Mouse (Mus musculus) MEL (cell line): ENCODE measurements around the gene Olfr1040. TPM values are rescaled to one million over a fixed set of nuclear protein-coding genes. Genes with fewer than 3 reads are reported as not detected.

Source experiments
- DNase-seq: peaks from one replicate; pipeline ENCODE4 v3.0.0; 2011; ENCODE audit warnings: low read depth, low spot score
- H3K27ac ChIP-seq: 2 replicates; pipeline ENCODE4 v1.5.1; 2012; ENCODE audit warnings: low read depth, mild to moderate bottlenecking, control low read depth, low read length, moderate library complexity; ENCODE audit not compliant: control insufficient read depth
- H3K27me3 ChIP-seq, 2 experiments: fragments of 150-350 bp in 1 of 2; sonication (generic) in 1 of 2; 2 replicates each; pipeline ENCODE4 v1.6.1; 2012; ENCODE audit warnings: low read length in 2 of 2, mild to moderate bottlenecking in 2 of 2, improper control_type of control experiment in 1 of 2, moderate library complexity in 1 of 2; ENCODE audit not compliant: insufficient read depth in 2 of 2, control insufficient read depth in 1 of 2
- H3K36me3 ChIP-seq, 2 experiments: 2 replicates each; pipeline ENCODE4 v1.6.1; 2012 to 2014; ENCODE audit warnings: low read length in 2 of 2, improper control_type of control experiment in 1 of 2, inconsistent platforms in 1 of 2, mild to moderate bottlenecking in 1 of 2; ENCODE audit not compliant: insufficient read depth in 2 of 2, control insufficient read depth in 1 of 2
- H3K4me1 ChIP-seq, 2 experiments: fragments of 150-350 bp in 1 of 2; sonication (generic) in 1 of 2; 2 replicates each; pipeline ENCODE4 v1.6.1; 2012; ENCODE audit warnings: low read length in 2 of 2, improper control_type of control experiment in 1 of 2, mild to moderate bottlenecking in 1 of 2; ENCODE audit not compliant: insufficient read depth in 2 of 2, control insufficient read depth in 1 of 2
- H3K4me3 ChIP-seq, 2 experiments: fragments of 150-350 bp in 1 of 2; sonication (generic) in 1 of 2; 2 replicates each; pipeline ENCODE4 v1.5.1; 2012; ENCODE audit warnings: low read depth in 2 of 2, low read length in 2 of 2, mild to moderate bottlenecking in 2 of 2, moderate library complexity in 2 of 2, control low read depth in 1 of 2, improper control_type of control experiment in 1 of 2; ENCODE audit not compliant: control insufficient read depth in 1 of 2, insufficient read depth in 1 of 2
- H3K79me2 ChIP-seq: 2 replicates; pipeline ENCODE4 v1.6.1; 2012; ENCODE audit warnings: mild to moderate bottlenecking, low read length, moderate library complexity; ENCODE audit not compliant: control insufficient read depth, poor library complexity, insufficient read depth
- H3K9ac ChIP-seq: 2 replicates; pipeline ENCODE4 v1.6.1; 2012; ENCODE audit warnings: low read depth, mild to moderate bottlenecking, control low read depth, low read length, moderate library complexity; ENCODE audit not compliant: control insufficient read depth, poor library complexity, severe bottlenecking
- H3K9me3 ChIP-seq: fragments of 150-350 bp; sonication (generic); replicated peaks from 2 replicates; pipeline ENCODE4 v1.6.1; 2012; ENCODE audit warnings: mild to moderate bottlenecking, low read length, improper control_type of control experiment, moderate library complexity; ENCODE audit not compliant: insufficient read depth
- CHD1 ChIP-seq: IDR thresholded peaks from 2 replicates; pipeline ENCODE4 v1.6.1; 2012; ENCODE audit warnings: low read depth, mild to moderate bottlenecking, inconsistent platforms, low read length, improper control_type of control experiment
- CHD2 ChIP-seq: IDR thresholded peaks from 2 replicates; pipeline ENCODE4 v1.6.1; 2011; ENCODE audit warnings: low read length, improper control_type of control experiment
- E2F4 ChIP-seq: IDR thresholded peaks from 2 replicates; pipeline ENCODE4 v1.6.1; 2011; ENCODE audit warnings: low read depth, low read length, improper control_type of control experiment, borderline replicate concordance
- EP300 ChIP-seq, 2 experiments: IDR thresholded peaks; 2 replicates each; pipeline ENCODE4 v1.6.1; 2011; ENCODE audit warnings: improper control_type of control experiment in 2 of 2, low read length in 2 of 2, low read depth in 1 of 2, mild to moderate bottlenecking in 1 of 2
- ETS1 ChIP-seq: IDR thresholded peaks from 2 replicates; pipeline ENCODE4 v1.6.1; 2012; ENCODE audit warnings: low read depth, mild to moderate bottlenecking, inconsistent platforms, low read length, improper control_type of control experiment, moderate library complexity
- GATA1 ChIP-seq: IDR thresholded peaks from 2 replicates; pipeline ENCODE4 v1.6.1; 2011; ENCODE audit warnings: low read depth, low read length, improper control_type of control experiment
- KAT2A ChIP-seq: conservative IDR thresholded peaks from 2 replicates; pipeline ENCODE4 v1.6.1; 2012; ENCODE audit warnings: low read depth, low read length, improper control_type of control experiment, inconsistent platforms
- MAFK ChIP-seq: IDR thresholded peaks from 2 replicates; pipeline ENCODE4 v1.6.1; 2011; ENCODE audit warnings: low read depth, mild to moderate bottlenecking, low read length, improper control_type of control experiment, borderline replicate concordance
- MYB ChIP-seq: IDR thresholded peaks from 2 replicates; pipeline ENCODE4 v1.6.1; 2011; ENCODE audit warnings: mild to moderate bottlenecking, low read depth, low read length, improper control_type of control experiment
- MYC ChIP-seq: IDR thresholded peaks from 2 replicates; pipeline ENCODE4 v1.6.1; 2011; ENCODE audit warnings: low read depth, mild to moderate bottlenecking, low read length, improper control_type of control experiment, moderate library complexity
- POLR2A ChIP-seq, 2 experiments: IDR thresholded peaks; 2 replicates each; pipeline ENCODE4 v1.6.1; 2011 to 2012; ENCODE audit warnings: low read length in 2 of 2, mild to moderate bottlenecking in 2 of 2, control low read depth in 1 of 2, improper control_type of control experiment in 1 of 2, low read depth in 1 of 2, moderate library complexity in 1 of 2; ENCODE audit not compliant: control insufficient read depth in 1 of 2, insufficient read depth in 1 of 2, poor library complexity in 1 of 2
- POLR2AphosphoS5 ChIP-seq: IDR thresholded peaks from 2 replicates; pipeline ENCODE4 v1.6.1; 2012; ENCODE audit warnings: low read depth, borderline replicate concordance, mild to moderate bottlenecking, inconsistent platforms, low read length, moderate library complexity, mixed read lengths
- RCOR1 ChIP-seq: IDR thresholded peaks from 2 replicates; pipeline ENCODE4 v1.6.1; 2012; ENCODE audit warnings: low read depth, mild to moderate bottlenecking, inconsistent platforms, low read length, improper control_type of control experiment
- TAL1 ChIP-seq: IDR thresholded peaks from 2 replicates; pipeline ENCODE4 v1.6.1; 2012; ENCODE audit warnings: mild to moderate bottlenecking, inconsistent platforms, low read length, moderate library complexity, mixed read lengths
- USF1 ChIP-seq: IDR thresholded peaks from 2 replicates; pipeline ENCODE4 v1.6.1; 2014; ENCODE audit warnings: low read depth, mild to moderate bottlenecking, inconsistent platforms, low read length, improper control_type of control experiment, moderate library complexity
- ZKSCAN1 ChIP-seq: IDR thresholded peaks from 2 replicates; pipeline ENCODE4 v1.6.1; 2012; ENCODE audit warnings: low read depth, mild to moderate bottlenecking, inconsistent platforms, low read length, improper control_type of control experiment, moderate library complexity
- ZMIZ1 ChIP-seq: IDR thresholded peaks from 2 replicates; pipeline ENCODE4 v1.6.1; 2012; ENCODE audit warnings: low read depth, mild to moderate bottlenecking, inconsistent platforms, low read length, improper control_type of control experiment, moderate library complexity
- ZNF384 ChIP-seq: IDR thresholded peaks from 2 replicates; pipeline ENCODE4 v1.6.1; 2012; ENCODE audit warnings: low read depth, mild to moderate bottlenecking, inconsistent platforms, low read length, improper control_type of control experiment
- polyA plus RNA-seq, 2 experiments: library from polyadenylated mRNA; stranded (reverse) in 1 of 2; unstranded in 1 of 2; fragments of >175 nt in 1 of 2; fragments of >200 nt in 1 of 2; gene quantifications; 2 replicates each; pipeline versions ENCODE4 v1.2.1 to v1.2.4; 2012; ENCODE audit warnings: low replicate concordance in 2 of 2, low read depth in 1 of 2; ENCODE audit not compliant: insufficient read length in 2 of 2, insufficient read depth in 1 of 2, missing spikeins in 1 of 2
- total RNA-seq: library from RNA; depleted of rRNA; stranded (reverse); fragments of 300-350 nt; gene quantifications from 2 replicates; pipeline ENCODE4 v1.2.3, GENCODE M21; 2012; rRNA removed

The Olfr1040 gene
- total and polyA plus RNA-seq, 3 experiments = not detected

DNA sequence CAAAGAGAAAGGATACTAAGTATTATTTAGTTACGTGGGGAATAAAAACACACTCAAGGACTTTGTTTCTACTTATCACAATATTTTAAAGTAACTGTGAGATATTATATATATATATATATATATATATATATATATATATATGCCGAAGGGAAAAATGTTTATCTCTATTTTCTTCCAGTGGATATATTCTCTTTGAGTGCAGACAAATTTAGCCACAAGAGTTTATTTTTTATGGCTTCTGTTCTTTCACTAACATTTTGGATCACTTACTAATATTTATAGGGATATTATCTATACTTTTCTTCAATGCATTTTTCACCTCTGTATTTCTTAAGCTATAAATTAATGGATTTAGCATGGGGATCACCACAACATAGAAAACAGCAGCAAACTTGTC is 15.2 kb upstream of the Olfr1040 start, which contains the start of gene Olfr1042:
TSS of gene Olfr1042 (minus strand) at position 101 of the 400 bp plus-strand sequence.
- no peak for TF ChIP-seq E2F4
- TF ChIP-seq RCOR1 = no peak
- TF ChIP-seq ZKSCAN1 = no peak
- TF ChIP-seq ETS1 = no peak
- no peak for TF ChIP-seq MYC
- TF ChIP-seq CHD1 = no peak
- no peak for TF ChIP-seq ZNF384
- no peak for TF ChIP-seq POLR2A (IDR thresholded peaks at IDR 0.05; ENCODE audit: control insufficient read depth in 1 of 2, insufficient read depth in 1 of 2, low read depth in 1 of 2, low read length in 2 of 2, poor library complexity in 1 of 2)

DNA sequence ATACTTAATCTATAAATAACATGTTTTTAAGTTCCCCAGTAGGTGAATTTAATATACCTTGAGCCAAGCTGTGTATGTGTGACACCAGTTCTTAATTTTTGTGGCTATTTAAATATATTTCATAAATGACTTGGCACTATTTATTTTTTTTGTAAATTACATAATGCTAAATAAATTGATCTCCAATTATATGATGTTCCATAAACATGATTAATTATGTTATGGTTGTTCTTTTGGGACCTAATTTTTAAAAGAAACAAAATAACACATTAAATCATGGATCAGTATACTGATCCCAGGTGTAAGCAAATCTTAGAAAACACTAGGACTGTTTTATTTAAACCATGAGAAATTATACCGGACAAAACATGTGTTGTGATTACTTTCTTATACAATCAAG is 10.7 kb downstream of the Olfr1040 start, which contains the start of gene Olfr1039:
TSS of gene Olfr1039 (minus strand) at position 101 of the 400 bp plus-strand sequence.
- H3K4me1 ChIP-seq = no peaks in the 10 kb centered on the region
- TF ChIP-seq ETS1 (no peak), ZNF384 (no peak), CHD2 (no peak), ZKSCAN1 (no peak), CHD1 (no peak), E2F4 (no peak), TAL1 (no peak), RCOR1 (no peak), MAFK (no peak), MYB (no peak), EP300 (IDR thresholded peaks at IDR 0.05; ENCODE audit: low read depth in 1 of 2, low read length in 2 of 2) (no peak), KAT2A (no peak), GATA1 (no peak), ZMIZ1 (no peak), USF1 (no peak), MYC (no peak), POLR2AphosphoS5 (no peak)
- no peak for DNase-seq
- no peak within 1 kb of the TSS for H3K9ac ChIP-seq
- no peak within 1 kb of the TSS for H3K4me3 ChIP-seq
- H3K27ac ChIP-seq = no peak within 1 kb of the TSS
- H3K79me2 ChIP-seq = no peaks in the 10 kb centered on the region
- H3K27me3 ChIP-seq = no peaks in the 10 kb centered on the region
- no peaks in the 10 kb centered on the region for H3K9me3 ChIP-seq
- H3K36me3 ChIP-seq = no peaks in the 10 kb centered on the region

More for the DNA sequence above, 15.2 kb upstream of the Olfr1040 start, which contains the start of gene Olfr1042:
- Histone ChIP-seq H3K4me3 (no peak within 1 kb of the TSS), H3K27ac (no peak within 1 kb of the TSS), H3K4me1 (no peaks in the 10 kb centered on the region), H3K36me3 (no peaks in the 10 kb centered on the region), H3K9me3 (no peaks in the 10 kb centered on the region), H3K79me2 (no peaks in the 10 kb centered on the region), H3K27me3 (no peaks in the 10 kb centered on the region), H3K9ac (no peak within 1 kb of the TSS)
- DNase-seq = no peak

Other genes starting within 250 kb of the Olfr1040 start
- gene Olfr1024, start 241.7 kb downstream of the Olfr1040 start, total RNA-seq = not detected in 2 replicates
- not detected for gene Olfr1024, start 241.7 kb downstream of the Olfr1040 start, polyA plus RNA-seq
- gene Olfr1025-ps1, start 231.5 kb downstream of the Olfr1040 start, total RNA-seq = not detected in 2 replicates
- gene Olfr1025-ps1, start 231.5 kb downstream of the Olfr1040 start, polyA plus RNA-seq = not detected
- not detected in 2 replicates for gene Olfr1026, start 225.2 kb downstream of the Olfr1040 start, total RNA-seq
- gene Olfr1026, start 225.2 kb downstream of the Olfr1040 start, polyA plus RNA-seq = not detected
- not detected in 2 replicates for gene Olfr1028, start 196.3 kb downstream of the Olfr1040 start, total RNA-seq
- not detected for gene Olfr1028, start 196.3 kb downstream of the Olfr1040 start, polyA plus RNA-seq
- not detected in 2 replicates for gene Olfr1029, start 172.8 kb downstream of the Olfr1040 start, total RNA-seq
- gene Olfr1029, start 172.8 kb downstream of the Olfr1040 start, polyA plus RNA-seq = not detected
- gene Olfr1030, start 167.5 kb downstream of the Olfr1040 start, total RNA-seq = not detected in 2 replicates
- not detected for gene Olfr1030, start 167.5 kb downstream of the Olfr1040 start, polyA plus RNA-seq
- gene Olfr1031, start 156.4 kb downstream of the Olfr1040 start, total RNA-seq = not detected in 2 replicates
- gene Olfr1031, start 156.4 kb downstream of the Olfr1040 start, polyA plus RNA-seq = not detected
- gene Olfr1032, start 141.2 kb downstream of the Olfr1040 start, total RNA-seq = not detected in 2 replicates
- gene Olfr1032, start 141.2 kb downstream of the Olfr1040 start, polyA plus RNA-seq = not detected
- not detected in 2 replicates for gene Olfr1033, start 126.1 kb downstream of the Olfr1040 start, total RNA-seq
- gene Olfr1033, start 126.1 kb downstream of the Olfr1040 start, polyA plus RNA-seq = not detected
- not detected in 2 replicates for gene Olfr1034, start 100.9 kb downstream of the Olfr1040 start, total RNA-seq
- gene Olfr1034, start 100.9 kb downstream of the Olfr1040 start, polyA plus RNA-seq = not detected
- not detected in 2 replicates for gene Olfr1036, start 72.7 kb downstream of the Olfr1040 start, total RNA-seq
- not detected for gene Olfr1036, start 72.7 kb downstream of the Olfr1040 start, polyA plus RNA-seq
- not detected in 2 replicates for gene Olfr1037, start 59.3 kb downstream of the Olfr1040 start, total RNA-seq
- gene Olfr1037, start 59.3 kb downstream of the Olfr1040 start, polyA plus RNA-seq = not detected
- gene Olfr1039, start 10.8 kb downstream of the Olfr1040 start, total RNA-seq = not detected in 2 replicates
- not detected for gene Olfr1039, start 10.8 kb downstream of the Olfr1040 start, polyA plus RNA-seq
- not detected in 2 replicates for gene Olfr1042, start 15.1 kb upstream of the Olfr1040 start, total RNA-seq
- not detected for gene Olfr1042, start 15.1 kb upstream of the Olfr1040 start, polyA plus RNA-seq
- gene Olfr1043, start 20.8 kb upstream of the Olfr1040 start, total RNA-seq = not detected in 2 replicates
- not detected for gene Olfr1043, start 20.8 kb upstream of the Olfr1040 start, polyA plus RNA-seq
- not detected in 2 replicates for gene Olfr1044, start 31.1 kb upstream of the Olfr1040 start, total RNA-seq
- gene Olfr1044, start 31.1 kb upstream of the Olfr1040 start, polyA plus RNA-seq = not detected
- gene Olfr52, start 39.0 kb upstream of the Olfr1040 start, total RNA-seq = not detected in 2 replicates
- not detected for gene Olfr52, start 39.0 kb upstream of the Olfr1040 start, polyA plus RNA-seq
- not detected in 2 replicates for gene Olfr1045, start 56.3 kb upstream of the Olfr1040 start, total RNA-seq
- gene Olfr1045, start 56.3 kb upstream of the Olfr1040 start, polyA plus RNA-seq = not detected
- gene Olfr1046, start 72.6 kb upstream of the Olfr1040 start, total RNA-seq = not detected in 2 replicates
- gene Olfr1046, start 72.6 kb upstream of the Olfr1040 start, polyA plus RNA-seq = not detected
- gene Olfr1047, start 84.7 kb upstream of the Olfr1040 start, total RNA-seq = not detected in 2 replicates
- not detected for gene Olfr1047, start 84.7 kb upstream of the Olfr1040 start, polyA plus RNA-seq
- not detected in 2 replicates for gene Olfr1048, start 93.6 kb upstream of the Olfr1040 start, total RNA-seq
- not detected for gene Olfr1048, start 93.6 kb upstream of the Olfr1040 start, polyA plus RNA-seq
- gene Olfr1049, start 111.6 kb upstream of the Olfr1040 start, total RNA-seq = not detected in 2 replicates
- not detected for gene Olfr1049, start 111.6 kb upstream of the Olfr1040 start, polyA plus RNA-seq
- not detected in 2 replicates for gene Olfr1051, start 132.4 kb upstream of the Olfr1040 start, total RNA-seq
- not detected for gene Olfr1051, start 132.4 kb upstream of the Olfr1040 start, polyA plus RNA-seq
- not detected in 2 replicates for gene Olfr1052, start 145.7 kb upstream of the Olfr1040 start, total RNA-seq
- gene Olfr1052, start 145.7 kb upstream of the Olfr1040 start, polyA plus RNA-seq = not detected
- gene Olfr1053, start 168.6 kb upstream of the Olfr1040 start, total RNA-seq = not detected in 2 replicates
- gene Olfr1053, start 168.6 kb upstream of the Olfr1040 start, polyA plus RNA-seq = not detected
- not detected in 2 replicates for gene Olfr1054, start 188.7 kb upstream of the Olfr1040 start, total RNA-seq
- not detected for gene Olfr1054, start 188.7 kb upstream of the Olfr1040 start, polyA plus RNA-seq
- 0.29 and 0.65 TPM in 2 replicates for gene Olfr1055, start 203.6 kb upstream of the Olfr1040 start, total RNA-seq
- not detected for gene Olfr1055, start 203.6 kb upstream of the Olfr1040 start, polyA plus RNA-seq
- not detected in 2 replicates for gene Olfr1056, start 215.7 kb upstream of the Olfr1040 start, total RNA-seq
- gene Olfr1056, start 215.7 kb upstream of the Olfr1040 start, polyA plus RNA-seq = not detected
- not detected in 2 replicates for gene Olfr1057, start 231.7 kb upstream of the Olfr1040 start, total RNA-seq
- not detected for gene Olfr1057, start 231.7 kb upstream of the Olfr1040 start, polyA plus RNA-seq
- gene Olfr1058, start 241.8 kb upstream of the Olfr1040 start, total RNA-seq = not detected in 2 replicates
- not detected for gene Olfr1058, start 241.8 kb upstream of the Olfr1040 start, polyA plus RNA-seq